Mouse (Mus musculus) subcutaneous adipose tissue, adult 2 months (tissue): ENCODE data around the gene Vmn1r73. TPM values are rescaled to one million over a fixed set of nuclear protein-coding genes. Genes with fewer than 3 reads are reported as not detected.

Source experiments
- polyA plus RNA-seq: library from polyadenylated mRNA; depleted of rRNA; stranded (reverse); fragments of >200 nt; gene quantifications from 2 replicates; pipeline ENCODE4 v1.2.3, GENCODE M21; 2012; ENCODE audit warnings: low replicate concordance; rRNA removed

The Vmn1r73 gene
- polyA plus RNA-seq, result not detected in 2 replicates

DNA sequence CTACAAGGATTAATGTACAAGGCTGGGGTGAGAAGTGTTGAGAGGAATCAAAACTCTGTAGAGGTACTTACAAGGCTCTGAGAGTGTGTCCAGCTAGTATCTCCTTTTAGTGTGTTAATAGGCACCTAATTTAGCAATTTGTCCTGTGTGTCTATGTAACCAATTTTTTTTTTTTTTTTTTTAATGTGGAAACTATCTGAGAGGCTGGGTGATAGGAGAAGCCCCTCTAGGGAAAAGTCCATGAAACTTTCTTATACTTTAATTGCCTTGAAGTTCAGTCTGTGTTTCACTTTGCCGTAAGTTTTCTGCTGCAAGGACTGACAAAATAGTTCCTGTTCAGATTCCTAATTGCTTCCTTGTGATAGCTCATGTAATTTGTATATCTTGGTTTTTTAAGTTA, at the start of gene Vmn1r73:
Vmn1r73 (plus strand) TSS at position 301 of the 400 bp plus-strand sequence.

Other genes starting within 250 kb of the Vmn1r73 start
- gene Zscan4-ps2, start 216.0 kb upstream of the Vmn1r73 start, polyA plus RNA-seq, result not detected in 2 replicates
- 0.08 TPM in 1 of 2 replicates, not detected in the other for gene Zscan4-ps3, start 121.0 kb upstream of the Vmn1r73 start, polyA plus RNA-seq
- not detected in 2 replicates for gene Vmn1r72, start 50.1 kb upstream of the Vmn1r73 start, polyA plus RNA-seq
- gene Vmn1r74, start 103.7 kb downstream of the Vmn1r73 start, polyA plus RNA-seq, result not detected in 2 replicates
- gene Vmn1r75, start 144.4 kb downstream of the Vmn1r73 start, polyA plus RNA-seq, result not detected in 2 replicates
- not detected in 2 replicates for gene Vmn1r76, start 207.9 kb downstream of the Vmn1r73 start, polyA plus RNA-seq